Mouse (Mus musculus): ENCODE results near the gene Qprt. TPM values are rescaled to one million over a fixed set of nuclear protein-coding genes. Genes with fewer than 3 reads are reported as not detected.
"Not testable (repeated sequence)": the region's sequence is repeated elsewhere in the genome, so short reads cannot be mapped to it uniquely, and the experiment has no call there.

The Qprt gene
- polyA plus RNA-seq, 1 experiment from 2014 or later, result 151 TPM

GRCm38 (mm10) chr7:127088901-127089845, 32.9 kb downstream of the Qprt start:
- H3K36me3 ChIP-seq (replicated peaks; ENCODE audit: insufficient read depth, low read length), result peaks cover 15% of the 10 kb centered on the region; the same call in 1 of the 2 replicates
- WGBS (ENCODE audit: insufficient replicate concordance), result 10% methylated on average over 27 of the region's 27 CpGs
- 0 out of 2 replicates have a peak, but pooled peaks have one; percentile 7 for ATAC-seq
- H3K9ac ChIP-seq (replicated peaks), result peak overlapping the region; percentile 61
- H3K4me3 ChIP-seq (ENCODE audit: low read depth, low read length), result peak overlapping the region; percentile 19
- H3K27ac ChIP-seq (ENCODE audit: low read depth), result peak overlapping the region; percentile 93
- DNase-seq, result peak; percentile 66
- H3K4me1 ChIP-seq (ENCODE audit: insufficient read depth), result peaks cover 56% of the 10 kb centered on the region
- H3K27me3 ChIP-seq (ENCODE audit: insufficient read depth, low read length), result no peaks in the 10 kb centered on the region
- no peaks in the 10 kb centered on the region for H3K9me3 ChIP-seq (ENCODE audit: low read length)
- TF ChIP-seq CTCF (IDR thresholded peaks at IDR 0.05; ENCODE audit: low read depth) (no peak), EP300 (IDR thresholded peaks at IDR 0.05; ENCODE audit: low read depth) (0 out of 2 replicates have a peak, but pooled peaks have one; percentile 11)
- peak overlapping the region; percentile 73 for H3K4me2 ChIP-seq (ENCODE audit: low read depth, low read length)

GRCm38 (mm10) chr7:127088083-127088482, 33.9 kb downstream of the Qprt start:
- TF ChIP-seq EP300 (IDR thresholded peaks at IDR 0.05; ENCODE audit: low read depth), result no peak
- no peak for TF ChIP-seq CTCF (IDR thresholded peaks at IDR 0.05; ENCODE audit: low read depth)
- no peaks in the 10 kb centered on the region for H3K9me3 ChIP-seq (ENCODE audit: low read length)
- 56% methylated on average over 3 of the region's 3 CpGs for WGBS (ENCODE audit: insufficient replicate concordance)
- H3K4me1 ChIP-seq (ENCODE audit: insufficient read depth), result peaks cover 63% of the 10 kb centered on the region
- H3K4me3 ChIP-seq (ENCODE audit: low read depth, low read length), result no peak overlapping the region
- DNase-seq, result no peak
- 0 out of 2 replicates have a peak, but pooled peaks cover 9% of the 10 kb centered on the region for H3K36me3 ChIP-seq (replicated peaks; ENCODE audit: insufficient read depth, low read length)
- no peaks in the 10 kb centered on the region for H3K27me3 ChIP-seq (ENCODE audit: insufficient read depth, low read length)
- H3K27ac ChIP-seq (ENCODE audit: low read depth), result peak overlapping the region; percentile 93
- no peak overlapping the region for H3K4me2 ChIP-seq (ENCODE audit: low read depth, low read length)
- no peak overlapping the region for H3K9ac ChIP-seq (replicated peaks)
- no peak for ATAC-seq

GRCm38 (mm10) chr7:127087278-127088010, 34.6 kb downstream of the Qprt start, which contains the start of gene Zg16:
Zg16 (minus strand) TSS chr7:127087328.
- not testable (repeated sequence) for ATAC-seq; H3K4me2 ChIP-seq (ENCODE audit: low read depth, low read length); H3K27me3 ChIP-seq (ENCODE audit: insufficient read depth, low read length); DNase-seq; H3K4me3 ChIP-seq (ENCODE audit: low read depth, low read length); H3K9me3 ChIP-seq (ENCODE audit: low read length); H3K36me3 ChIP-seq (replicated peaks; ENCODE audit: insufficient read depth, low read length)
- Histone ChIP-seq H3K27ac (ENCODE audit: low read depth) (peak within 1 kb of the TSS; percentile 93), H3K9ac (replicated peaks) (0 out of 2 replicates have a peak within 1 kb of the TSS, but pooled peaks have one; percentile 5), H3K4me1 (ENCODE audit: insufficient read depth) (peaks cover 65% of the 10 kb centered on the region)
- peak; percentile 49; the same call in 1 of the 2 replicates for TF ChIP-seq EP300 (IDR thresholded peaks at IDR 0.05; ENCODE audit: low read depth)
- 48% methylated on average over 6 of the region's 6 CpGs for WGBS (ENCODE audit: insufficient replicate concordance)

DNA sequence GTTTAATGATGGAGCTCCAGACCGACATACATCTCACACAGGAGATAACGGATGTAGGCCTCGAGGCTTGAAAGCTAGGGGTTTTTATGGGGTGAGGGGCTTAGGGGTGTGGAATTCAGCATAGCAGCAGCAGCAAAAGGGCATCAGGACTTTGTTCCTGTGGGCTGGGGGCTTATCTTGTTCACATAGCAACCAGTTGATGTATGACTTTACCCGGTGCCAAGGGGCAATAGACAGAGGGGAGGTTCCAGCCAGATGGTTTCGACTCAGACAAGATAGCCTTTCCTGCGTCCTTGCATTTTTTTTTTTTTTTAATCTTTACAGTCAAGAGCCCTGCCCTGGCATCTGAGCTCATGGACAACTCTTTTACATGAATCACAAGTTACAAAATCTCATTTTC, 36.3 kb downstream of the Qprt start:
- peak; percentile 84 for TF ChIP-seq EP300 (IDR thresholded peaks at IDR 0.05; ENCODE audit: low read depth)
- peak; percentile 65 for ATAC-seq

DNA sequence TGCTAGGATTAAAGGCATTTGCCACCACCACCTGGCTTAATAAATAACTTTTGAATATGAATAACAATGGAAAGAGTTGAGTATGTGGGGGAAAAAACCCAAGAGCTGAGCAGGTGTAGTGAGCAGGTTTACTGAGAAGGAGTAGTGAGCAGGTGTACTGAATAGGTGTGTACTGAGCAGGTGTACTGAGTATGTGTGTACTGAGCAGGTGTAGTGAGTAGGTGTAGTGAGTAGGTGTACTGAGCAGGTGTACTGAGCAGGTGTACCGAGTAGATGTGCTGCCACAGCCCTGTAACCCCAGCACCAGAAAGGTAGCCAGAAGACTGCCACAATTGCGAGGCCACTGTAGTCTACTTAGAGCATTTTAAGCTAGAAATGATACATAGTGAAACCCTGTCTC, 37.2 kb downstream of the Qprt start:
- peaks cover 51% of the 10 kb centered on the region for H3K4me1 ChIP-seq (ENCODE audit: insufficient read depth)
- H3K4me2 ChIP-seq (ENCODE audit: low read depth, low read length), result no peak overlapping the region

More for the DNA sequence above, 36.3 kb downstream of the Qprt start:
- not testable (repeated sequence) for H3K4me3 ChIP-seq (ENCODE audit: low read depth, low read length); H3K9me3 ChIP-seq (ENCODE audit: low read length); H3K36me3 ChIP-seq (replicated peaks; ENCODE audit: insufficient read depth, low read length); H3K4me2 ChIP-seq (ENCODE audit: low read depth, low read length); H3K27me3 ChIP-seq (ENCODE audit: insufficient read depth, low read length); DNase-seq; H3K9ac ChIP-seq (replicated peaks)
- WGBS (ENCODE audit: insufficient replicate concordance), result 40% methylated on average over 6 of the region's 6 CpGs
- peak overlapping the region; percentile 66 for H3K27ac ChIP-seq (ENCODE audit: low read depth)
- H3K4me1 ChIP-seq (ENCODE audit: insufficient read depth), result peaks cover 54% of the 10 kb centered on the region

DNA sequence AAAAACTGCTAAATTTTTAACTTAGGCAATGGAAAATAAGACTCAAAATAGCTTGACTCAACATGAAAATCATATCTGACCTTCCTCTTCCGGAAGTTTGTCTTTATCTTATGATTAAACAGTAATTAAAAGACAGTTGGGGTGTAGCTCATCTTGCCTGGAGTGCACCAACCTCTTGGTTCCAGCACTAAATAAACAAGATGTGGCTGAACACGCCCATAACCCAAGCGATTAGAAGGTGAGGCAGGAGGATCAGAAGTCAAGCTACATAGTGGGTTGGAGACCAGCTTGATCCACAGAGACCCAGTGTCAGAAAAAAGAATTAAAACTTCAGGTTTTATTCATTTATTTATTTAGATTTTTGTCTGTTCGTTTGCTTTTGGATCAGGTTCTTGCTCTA, 38.3 kb downstream of the Qprt start:
- no peaks in the 10 kb centered on the region for H3K27me3 ChIP-seq (ENCODE audit: insufficient read depth, low read length)
- H3K4me2 ChIP-seq (ENCODE audit: low read depth, low read length), result no peak overlapping the region
- 47% methylated on average over 4 of the region's 4 CpGs for WGBS (ENCODE audit: insufficient replicate concordance)
- TF ChIP-seq CTCF (IDR thresholded peaks at IDR 0.05; ENCODE audit: low read depth) (no peak), EP300 (IDR thresholded peaks at IDR 0.05; ENCODE audit: low read depth) (peak; percentile 54)
- ATAC-seq (no peak), DNase-seq (no peak)
- H3K36me3 ChIP-seq (replicated peaks; ENCODE audit: insufficient read depth, low read length), result no peaks in the 10 kb centered on the region
- no peaks in the 10 kb centered on the region for H3K9me3 ChIP-seq (ENCODE audit: low read length)
- no peak overlapping the region for H3K4me3 ChIP-seq (ENCODE audit: low read depth, low read length)
- H3K9ac ChIP-seq (replicated peaks), result no peak overlapping the region
- H3K27ac ChIP-seq (ENCODE audit: low read depth), result no peak overlapping the region
- peaks cover 44% of the 10 kb centered on the region for H3K4me1 ChIP-seq (ENCODE audit: insufficient read depth)

More for the DNA sequence above, 37.2 kb downstream of the Qprt start:
- no peak for DNase-seq
- TF ChIP-seq EP300 (IDR thresholded peaks at IDR 0.05; ENCODE audit: low read depth) (no peak), CTCF (IDR thresholded peaks at IDR 0.05; ENCODE audit: low read depth) (no peak)
- 70% methylated on average over 2 of the region's 2 CpGs for WGBS (ENCODE audit: insufficient replicate concordance)
- peak overlapping the region; percentile 66; the same call in 1 of the 2 replicates for H3K27ac ChIP-seq (ENCODE audit: low read depth)
- H3K9me3 ChIP-seq (ENCODE audit: low read length), result no peaks in the 10 kb centered on the region
- H3K27me3 ChIP-seq (ENCODE audit: insufficient read depth, low read length), result no peaks in the 10 kb centered on the region
- H3K36me3 ChIP-seq (replicated peaks; ENCODE audit: insufficient read depth, low read length), result no peaks in the 10 kb centered on the region
- H3K9ac ChIP-seq (replicated peaks), result no peak overlapping the region
- no peak overlapping the region for H3K4me3 ChIP-seq (ENCODE audit: low read depth, low read length)
- ATAC-seq, result no peak
